Mouse (Mus musculus) heart, adult 2 months (tissue): ENCODE measurements at regions not wholly inside any gene's neighbourhood (a gene's known extent, or its start where the extent isn't known, plus 50 kb on each side); places are given as distances from the start of the nearest gene placed in this dataset.

ENCODE experiments used
- DNase-seq, 2 experiments: peaks; one replicate each; pipeline ENCODE4 v3.0.0; 2021
- H3K27ac ChIP-seq: fragments of 200-600 bp; 2 replicates; pipeline ENCODE4 v1.8.1; 2022
- H3K27me3 ChIP-seq: fragments of 200-500 bp; 2 replicates; pipeline ENCODE4 v1.6.1; 2012; ENCODE audit warnings: mild to moderate bottlenecking, low read length, inconsistent platforms, mixed read lengths; ENCODE audit not compliant: control insufficient read depth, insufficient read depth
- H3K36me3 ChIP-seq: fragments of 200-500 bp; 2 replicates; pipeline ENCODE4 v1.6.1; 2012; ENCODE audit warnings: low read length, inconsistent platforms; ENCODE audit not compliant: control insufficient read depth, insufficient read depth
- H3K4me1 ChIP-seq: fragments of 200-500 bp; 2 replicates; pipeline ENCODE4 v1.6.1; 2011; ENCODE audit warnings: low read length; ENCODE audit not compliant: control insufficient read depth, insufficient read depth
- H3K4me3 ChIP-seq: fragments of 200-600 bp; 2 replicates; pipeline ENCODE4 v1.8.1; 2022
- H3K79me2 ChIP-seq: fragments of 200-500 bp; replicated peaks from 2 replicates; pipeline ENCODE4 v1.6.1; 2012; ENCODE audit warnings: mild to moderate bottlenecking, inconsistent platforms, low read length, moderate library complexity, mixed read lengths; ENCODE audit not compliant: control insufficient read depth, insufficient read depth
- H3K9ac ChIP-seq: fragments of 200-500 bp; 2 replicates; pipeline ENCODE4 v1.6.1; 2012; ENCODE audit warnings: low read depth, mild to moderate bottlenecking, control low read depth, inconsistent platforms, low read length, mixed read lengths
- CTCF ChIP-seq: fragments of 200-600 bp; IDR thresholded peaks from 2 replicates; pipeline ENCODE4 v1.8.1; 2022; ENCODE audit warnings: antibody characterized with exemption, mild to moderate bottlenecking, moderate library complexity
- EP300 ChIP-seq: fragments of 200-500 bp; IDR thresholded peaks from 2 replicates; pipeline ENCODE4 v1.6.1; 2011; ENCODE audit warnings: low read depth, low read length, control low read depth; ENCODE audit not compliant: insufficient read depth
- POLR2A ChIP-seq: fragments of 200-500 bp; IDR thresholded peaks from 2 replicates; pipeline ENCODE4 v1.6.1; 2011; ENCODE audit warnings: mild to moderate bottlenecking, low read depth, low read length, control low read depth; ENCODE audit not compliant: insufficient read depth
- WGBS: fragments of 180-500 bp; shearing (Covaris S2); methylation state at CpG from one replicate; pipeline ENCODE4 v1.1.7; 2018; 5-methylcytosine and 5-hydroxymethylcytosine counted together
- intact Hi-C: fragments of 180-260 bp; cut with DNase I; formaldehyde crosslinking; loops from one replicate; pipeline ENCODE4 v1.15.1; 2025

GRCm38 (mm10) chr13:46015231-46015630 lies 50.4 kb upstream of the Atxn1 start:
- no peak overlapping the region for H3K27ac ChIP-seq
- WGBS, result 75% methylated on average over 7 of the region's 7 CpGs
- H3K4me3 ChIP-seq, result no peak overlapping the region
- no peaks in the 10 kb centered on the region for H3K79me2 ChIP-seq
- no peak for TF ChIP-seq POLR2A
- no peak for TF ChIP-seq CTCF
- TF ChIP-seq EP300, result no peak
- no peaks in the 10 kb centered on the region for H3K4me1 ChIP-seq
- H3K27me3 ChIP-seq, result no peaks in the 10 kb centered on the region
- DNase-seq, result no peak
- no peak overlapping the region for H3K9ac ChIP-seq
- H3K36me3 ChIP-seq, result no peaks in the 10 kb centered on the region
- intact Hi-C loops, result no loop called here

GRCm38 (mm10) chr13:46014637-46015036 lies 49.8 kb upstream of the Atxn1 start:
- Histone ChIP-seq H3K9ac (no peak overlapping the region), H3K36me3 (no peaks in the 10 kb centered on the region), H3K27ac (no peak overlapping the region), H3K27me3 (no peaks in the 10 kb centered on the region), H3K79me2 (no peaks in the 10 kb centered on the region), H3K4me1 (no peaks in the 10 kb centered on the region), H3K4me3 (no peak overlapping the region)
- no peak for TF ChIP-seq EP300
- no peak for TF ChIP-seq POLR2A
- TF ChIP-seq CTCF, result no peak
- no peak for DNase-seq
- intact Hi-C loops, result no loop called here
- WGBS, result 78% methylated on average over 2 of the region's 2 CpGs
